12 mouse cellular contexts compared by ENCODE assay signal in the genomic region with DNA sequence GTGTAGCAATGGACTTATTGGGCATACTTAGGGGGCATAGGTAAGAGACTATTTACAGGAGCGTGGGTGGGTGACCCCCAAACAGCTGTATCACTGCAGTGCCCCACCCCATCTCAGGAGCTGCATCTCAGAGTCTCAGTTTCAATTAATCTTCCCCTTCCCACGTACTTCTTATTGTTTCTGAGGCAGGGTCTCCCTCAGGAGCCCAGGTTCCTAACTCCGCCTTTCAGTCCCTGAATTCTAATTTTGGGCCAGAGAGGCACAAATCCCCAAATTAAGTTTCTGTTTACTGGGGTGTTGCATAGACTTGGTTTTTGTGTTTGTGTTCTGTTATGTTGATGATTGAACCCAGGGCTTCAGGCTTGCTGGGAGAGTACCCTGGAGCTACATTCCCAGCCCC. TPM values are rescaled to one million over a fixed set of nuclear protein-coding genes. Genes with fewer than 3 reads are reported as not detected.
DNase-seq lines count a peak whose midpoint lies in the region; ATAC-seq lines count a peak whose summit lies in the region.
"Had no signal": no experiment of that assay in that cellular context is flagged by ENCODE, and none has a peak within 500 bp of the region (broad histone marks: within the 10 kb centered on the region; RNA-seq: fewer than 3 reads in every experiment).

No protein-coding gene starts in this region.

- H3K36me3 ChIP-seq in kidney, embryonic 14.5 days (ENCODE audit: control insufficient read depth, insufficient read depth, low read length), result no peaks in the 10 kb centered on the region
- H3K36me3 ChIP-seq in embryonic facial prominence, embryonic 15.5 days, result no peaks in the 10 kb centered on the region
- no peaks in the 10 kb centered on the region for H3K36me3 ChIP-seq in hindbrain, embryonic 16.5 days (ENCODE audit: control insufficient read depth, insufficient read depth, low read length)
- no peaks in the 10 kb centered on the region for H3K36me3 ChIP-seq in neural tube, embryonic 14.5 days (ENCODE audit: control insufficient read depth, insufficient read depth, low read length)

- DNase-seq in kidney, postnatal 4 days, result no peak
- DNase-seq in spleen, adult 12 weeks (ENCODE audit: low spot score), result no peak
- DNase-seq in adrenal gland, postnatal 10 days, result no peak
- DNase-seq: kidney, postnatal 36 days; lung, postnatal 4 days; right cerebral cortex, postnatal 14 days had no signal

- no peak overlapping the region for H3K4me3 ChIP-seq in kidney, embryonic 14.5 days (ENCODE audit: low read length)
- no peak overlapping the region for H3K4me3 ChIP-seq in embryonic facial prominence, embryonic 15.5 days (replicated peaks)
- no peak overlapping the region for H3K4me3 ChIP-seq in hindbrain, embryonic 16.5 days (ENCODE audit: low read length)
- H3K4me3 ChIP-seq in neural tube, embryonic 14.5 days (ENCODE audit: low read depth, low read length), result no peak overlapping the region
- H3K4me3 ChIP-seq: erythroblast, embryonic 14.5 days had no signal

- no peak overlapping the region for H3K4me2 ChIP-seq in kidney, embryonic 14.5 days (replicated peaks; ENCODE audit: low read depth, low read length)
- H3K4me2 ChIP-seq in embryonic facial prominence, embryonic 15.5 days (replicated peaks), result no peak overlapping the region
- no peak overlapping the region for H3K4me2 ChIP-seq in hindbrain, embryonic 16.5 days (ENCODE audit: low read length)
- no peak overlapping the region for H3K4me2 ChIP-seq in neural tube, embryonic 14.5 days (ENCODE audit: low read depth, low read length)

- H3K9me3 ChIP-seq in kidney, embryonic 14.5 days (ENCODE audit: control insufficient read depth, low read length), result no peaks in the 10 kb centered on the region
- no peaks in the 10 kb centered on the region for H3K9me3 ChIP-seq in embryonic facial prominence, embryonic 15.5 days (replicated peaks)
- H3K9me3 ChIP-seq in hindbrain, embryonic 16.5 days (ENCODE audit: control insufficient read depth, low read length), result no peaks in the 10 kb centered on the region
- no peaks in the 10 kb centered on the region for H3K9me3 ChIP-seq in neural tube, embryonic 14.5 days (ENCODE audit: control insufficient read depth, low read length)

- peaks cover 61% of the 10 kb centered on the region for H3K4me1 ChIP-seq in kidney, embryonic 14.5 days (ENCODE audit: control insufficient read depth, insufficient read depth, low read length)
- peaks cover 68% of the 10 kb centered on the region for H3K4me1 ChIP-seq in embryonic facial prominence, embryonic 15.5 days
- peaks cover 53% of the 10 kb centered on the region for H3K4me1 ChIP-seq in hindbrain, embryonic 16.5 days (ENCODE audit: control insufficient read depth, insufficient read depth, low read depth, low read length)
- peaks cover 35% of the 10 kb centered on the region for H3K4me1 ChIP-seq in neural tube, embryonic 14.5 days (ENCODE audit: control insufficient read depth, insufficient read depth, low read length)

- 74% methylated on average over 3 of the region's 3 CpGs for WGBS in kidney, embryonic 14.5 days
- WGBS in embryonic facial prominence, embryonic 15.5 days, result 65% methylated on average over 3 of the region's 3 CpGs
- WGBS in hindbrain, embryonic 16.5 days, result 48% methylated on average over 3 of the region's 3 CpGs
- 45% methylated on average over 3 of the region's 3 CpGs for WGBS in neural tube, embryonic 14.5 days

- no peak for ATAC-seq in kidney, embryonic 14.5 days (ENCODE audit: low FRiP score, low TSS enrichment)
- ATAC-seq in embryonic facial prominence, embryonic 15.5 days (ENCODE audit: insufficient number of reproducible peaks, low FRiP score, low TSS enrichment, low read depth), result no peak
- ATAC-seq in hindbrain, embryonic 16.5 days, result no peak
- ATAC-seq in neural tube, embryonic 14.5 days (ENCODE audit: low read depth), result no peak
- ATAC-seq in megakaryocyte-erythroid progenitor cell, adult 5-6 weeks (replicated peaks; ENCODE audit: low FRiP score, low TSS enrichment, poor library complexity, severe bottlenecking), result no peak

- H3K27me3 ChIP-seq in kidney, embryonic 14.5 days (ENCODE audit: control insufficient read depth, insufficient read depth, low read length), result no peaks in the 10 kb centered on the region
- H3K27me3 ChIP-seq in embryonic facial prominence, embryonic 15.5 days, result no peaks in the 10 kb centered on the region
- no peaks in the 10 kb centered on the region for H3K27me3 ChIP-seq in hindbrain, embryonic 16.5 days (replicated peaks; ENCODE audit: control insufficient read depth, insufficient read depth, low read length)
- H3K27me3 ChIP-seq in neural tube, embryonic 14.5 days (ENCODE audit: control insufficient read depth, insufficient read depth, low read length), result no peaks in the 10 kb centered on the region

- 0 out of 2 replicates have a peak overlapping the region, but pooled peaks have one; percentile 39 for H3K27ac ChIP-seq in kidney, embryonic 14.5 days (ENCODE audit: low read depth, low read length)
- H3K27ac ChIP-seq in embryonic facial prominence, embryonic 15.5 days (replicated peaks), result peak overlapping the region; percentile 99
- peak overlapping the region; percentile 94 for H3K27ac ChIP-seq in hindbrain, embryonic 16.5 days (ENCODE audit: low read depth, low read length)
- peak overlapping the region; percentile 96; the same call in 1 of the 2 replicates for H3K27ac ChIP-seq in neural tube, embryonic 14.5 days (ENCODE audit: low read depth, low read length)

- H3K9ac ChIP-seq in kidney, embryonic 14.5 days (ENCODE audit: low read depth, low read length), result no peak overlapping the region
- no peak overlapping the region for H3K9ac ChIP-seq in embryonic facial prominence, embryonic 15.5 days
- H3K9ac ChIP-seq in hindbrain, embryonic 16.5 days (ENCODE audit: low read depth, low read length), result peak overlapping the region; percentile 56
- H3K9ac ChIP-seq in neural tube, embryonic 14.5 days (replicated peaks; ENCODE audit: low read depth, low read length), result no peak overlapping the region; the same call in 1 of the 2 replicates

RNA-seq across cellular contexts. Expression of a gene that starts 13.8 kb away (rescaled TPM):
- 25.8 and 34.8 TPM in 2 replicates for polyA plus RNA-seq in kidney, embryonic 14.5 days (2014; fragmentation: Nextera tagmentation; extraction: Ambion mirVana)
- 45.2 and 50.6 TPM in 2 replicates for polyA plus RNA-seq in embryonic facial prominence, embryonic 15.5 days (2015; fragmentation: Nextera tagmentation; extraction: Ambion mirVana)
- 49.7 and 56.6 TPM in 2 replicates for polyA plus RNA-seq in hindbrain, embryonic 16.5 days (2015; fragmentation: Nextera tagmentation; extraction: Ambion mirVana)
- 47.6 and 58.3 TPM in 2 replicates for polyA plus RNA-seq in neural tube, embryonic 14.5 days (2014; fragmentation: Nextera tagmentation; extraction: Ambion mirVana)
- 0.76 and 0.94 TPM in 2 replicates for total RNA-seq in megakaryocyte-erythroid progenitor cell, adult 5-6 weeks (2014; fragmentation: Nextera tagmentation)
- total RNA-seq in megakaryocyte-erythroid progenitor cell, adult 5-6 weeks (2017), result 1.1 and 2.7 TPM in 2 replicates
- total RNA-seq in adrenal gland, postnatal 10 days (2021), result 10 to 100 TPM; 39.7 to 53.2 TPM

RNA-seq across cellular contexts. Expression of a gene that starts 48.4 kb away (rescaled TPM):
- polyA plus RNA-seq in kidney, embryonic 14.5 days (2014; fragmentation: Nextera tagmentation; extraction: Ambion mirVana), result 12.6 and 30.4 TPM in 2 replicates
- polyA plus RNA-seq in embryonic facial prominence, embryonic 15.5 days (2015; fragmentation: Nextera tagmentation; extraction: Ambion mirVana), result 20.3 and 23.2 TPM in 2 replicates
- 43.4 and 49.0 TPM in 2 replicates for polyA plus RNA-seq in hindbrain, embryonic 16.5 days (2015; fragmentation: Nextera tagmentation; extraction: Ambion mirVana)
- 51.7 and 54.2 TPM in 2 replicates for polyA plus RNA-seq in neural tube, embryonic 14.5 days (2014; fragmentation: Nextera tagmentation; extraction: Ambion mirVana)
- total RNA-seq in megakaryocyte-erythroid progenitor cell, adult 5-6 weeks (2014; fragmentation: Nextera tagmentation), result 29.2 and 35.6 TPM in 2 replicates
- 22.0 and 23.0 TPM in 2 replicates for total RNA-seq in megakaryocyte-erythroid progenitor cell, adult 5-6 weeks (2017)
- 10 to 100 TPM; 21.0 to 23.7 TPM for total RNA-seq in adrenal gland, postnatal 10 days (2021)

Comparison
In these comparisons a context has a peak if more than half of its experiments do, and no peak if none do; other contexts are left out.
1. H3K27ac ChIP-seq: peak in every context shown above with its lines; median percentile 99 in embryonic facial prominence, embryonic 15.5 days; 96 in neural tube, embryonic 14.5 days; 94 in hindbrain, embryonic 16.5 days; 39 in kidney, embryonic 14.5 days.